Mouse (Mus musculus) naive thymus-derived CD4-positive, alpha-beta T cell, adult 2 months (primary cell): ENCODE data around the gene 1700018F24Rik.
"Not testable (repeated sequence)": the region's sequence is repeated elsewhere in the genome, so short reads cannot be mapped to it uniquely, and the experiment has no call there.

ENCODE experiments used
- DNase-seq: peaks from one replicate; pipeline ENCODE4 v3.0.0-alpha.2; 2011; ENCODE audit warnings: low read depth

The 1700018F24Rik gene

DNA sequence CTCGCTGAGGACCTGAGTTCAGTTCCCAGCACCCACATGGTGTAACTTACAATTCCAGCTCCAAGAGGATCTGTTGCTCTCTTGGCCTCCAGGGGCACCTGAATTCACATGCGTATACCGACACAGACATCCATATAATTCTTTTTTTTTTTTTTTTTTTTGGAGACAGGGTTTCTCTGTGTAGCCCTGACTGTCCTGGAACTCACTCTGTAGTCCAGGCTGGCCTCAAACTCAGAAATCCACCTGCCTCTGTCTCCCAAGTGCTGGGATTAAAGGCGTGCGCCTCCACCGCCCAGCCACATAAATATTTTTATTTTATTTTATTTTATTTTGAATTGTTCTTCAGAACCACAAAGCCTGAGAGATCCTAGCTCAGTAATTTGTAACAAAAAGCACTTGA lies 40.4 kb downstream of the 1700018F24Rik start:
- not testable (repeated sequence) for DNase-seq

DNA sequence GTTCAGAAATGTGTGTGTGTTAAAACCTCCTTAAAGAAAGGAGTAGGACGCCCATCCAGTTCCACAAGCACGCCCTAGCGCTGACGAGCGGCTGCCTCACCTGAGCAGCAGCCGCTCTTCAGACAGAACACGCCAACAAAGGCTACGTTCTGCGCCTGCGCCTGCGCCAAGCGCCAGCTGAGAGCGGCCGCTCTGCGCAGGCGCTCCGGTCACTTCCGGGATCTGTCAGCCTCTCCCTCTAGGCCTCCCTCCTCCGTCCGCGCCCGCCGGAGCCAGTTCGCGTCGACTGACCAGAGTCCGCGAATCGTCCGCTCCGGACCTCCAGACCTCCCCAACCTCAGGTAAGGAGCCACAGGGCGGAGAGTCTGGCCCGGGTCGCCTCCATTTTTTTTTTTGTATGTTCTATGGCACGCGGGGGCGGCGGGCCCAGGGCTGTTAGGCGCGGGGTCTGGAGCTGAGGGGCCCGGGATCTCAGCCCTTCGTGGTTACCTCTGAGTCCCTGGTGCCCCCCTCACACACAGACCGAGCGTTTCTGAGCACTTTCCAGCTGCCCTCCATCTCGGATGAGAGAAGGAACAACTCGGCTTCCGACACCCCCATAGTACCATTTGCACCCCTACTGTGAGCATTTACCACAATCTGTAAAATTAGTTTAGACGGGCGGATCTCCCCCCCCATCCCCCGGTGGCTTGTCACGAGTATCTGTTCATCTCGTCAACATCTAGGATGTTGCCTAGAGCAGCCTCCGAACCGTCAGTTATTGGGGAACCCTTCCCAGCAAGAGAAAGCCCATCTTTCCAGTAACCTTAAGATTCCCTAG lies 41.1 kb downstream of the 1700018F24Rik start, which contains the start of the genes Arpc1a and Kpna7:
TSS of gene Arpc1a (plus strand) at position 199 of the 820 bp plus-strand sequence.
TSS of gene Kpna7 (minus strand) at position 399 of the 820 bp plus-strand sequence.
- DNase-seq, result peak; percentile 98

DNA sequence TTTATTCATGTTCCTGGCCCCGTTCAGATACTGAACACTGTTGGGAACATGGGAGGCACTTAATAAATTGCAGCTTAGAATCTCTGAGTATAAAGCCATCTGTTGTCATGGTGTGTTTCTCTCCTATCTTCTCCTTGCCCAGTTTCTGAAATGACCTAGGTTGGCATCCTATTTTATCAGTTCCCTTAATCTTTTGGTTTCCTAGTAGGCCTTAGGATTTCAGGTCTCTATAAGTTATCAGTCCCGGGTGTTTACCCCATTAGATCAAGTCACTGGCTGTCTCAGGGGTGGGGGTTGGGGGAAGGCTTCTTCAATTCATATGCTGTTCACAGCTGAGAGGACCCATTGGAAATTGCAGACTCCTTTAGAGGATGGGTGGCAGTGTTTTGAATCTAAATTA lies 42.0 kb downstream of the 1700018F24Rik start:
- DNase-seq, result no peak

DNA sequence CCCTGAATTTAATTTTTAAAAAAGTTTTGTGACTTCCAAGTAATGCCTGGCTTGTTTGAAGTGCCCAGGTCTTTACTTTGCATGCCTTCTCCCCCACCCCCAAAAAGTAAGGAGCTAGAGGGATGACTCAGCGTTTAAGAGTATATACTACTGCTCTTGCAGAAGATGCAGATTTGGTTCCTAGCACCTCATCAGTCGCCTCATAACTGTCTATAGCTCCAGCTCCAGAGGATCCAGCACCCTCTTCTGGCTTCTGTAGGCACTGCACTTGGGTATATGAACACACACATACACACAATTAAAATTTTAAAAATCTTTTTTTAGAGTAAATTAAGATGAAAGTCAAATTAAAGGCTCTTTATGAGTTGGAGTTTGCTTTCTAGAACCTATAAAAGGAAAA lies 45.4 kb downstream of the 1700018F24Rik start:
- peak; percentile 29 for DNase-seq

DNA sequence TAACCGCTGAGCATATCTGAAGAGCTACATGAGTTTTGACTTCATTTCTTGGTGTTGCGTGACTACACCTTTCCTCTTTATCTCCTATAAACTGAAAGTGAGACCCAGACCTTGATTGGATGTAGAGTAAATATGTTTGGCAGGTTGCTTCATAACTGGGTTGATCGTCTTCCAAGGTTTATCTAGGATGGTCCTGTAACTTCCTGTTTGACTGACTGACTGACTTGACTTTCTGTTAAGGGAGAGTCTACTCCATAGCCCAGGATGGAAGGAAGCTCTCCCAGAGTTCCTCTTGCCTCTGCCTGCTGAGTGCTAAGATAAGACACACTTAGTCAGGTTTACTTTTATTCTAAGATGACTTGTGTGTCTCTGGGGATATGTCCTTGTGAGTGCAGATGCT lies 47.1 kb downstream of the 1700018F24Rik start:
- no peak for DNase-seq
